Mouse (Mus musculus) hematopoietic stem cell, adult 5-6 weeks (primary cell): Measurements from ENCODE around the gene Olfr808. TPM values are rescaled to one million over a fixed set of nuclear protein-coding genes. Genes with fewer than 3 reads are reported as not detected.

ENCODE experiments used
- ATAC-seq, 2 experiments: fragments of 125-278 bp in 1 of 2; replicated peaks in 1 of 2; 2 replicates each; pipeline ENCODE4 v1.8.0; 2016 to 2017; ENCODE audit warnings: inconsistent platforms in 2 of 2, mild to moderate bottlenecking in 2 of 2, moderate number of reproducible peaks in 2 of 2, low read depth in 1 of 2, moderate TSS enrichment in 1 of 2; ENCODE audit not compliant: low FRiP score in 2 of 2, poor library complexity in 2 of 2, severe bottlenecking in 2 of 2, insufficient read depth in 1 of 2, low TSS enrichment in 1 of 2
- total RNA-seq: library from RNA; stranded (forward); fragments of 172-1452, 232-1000 nt; gene quantifications from 2 replicates; pipeline ENCODE4 v1.2.3, GENCODE M21; 2017

Gene Olfr808
- not detected in 2 replicates for total RNA-seq

DNA sequence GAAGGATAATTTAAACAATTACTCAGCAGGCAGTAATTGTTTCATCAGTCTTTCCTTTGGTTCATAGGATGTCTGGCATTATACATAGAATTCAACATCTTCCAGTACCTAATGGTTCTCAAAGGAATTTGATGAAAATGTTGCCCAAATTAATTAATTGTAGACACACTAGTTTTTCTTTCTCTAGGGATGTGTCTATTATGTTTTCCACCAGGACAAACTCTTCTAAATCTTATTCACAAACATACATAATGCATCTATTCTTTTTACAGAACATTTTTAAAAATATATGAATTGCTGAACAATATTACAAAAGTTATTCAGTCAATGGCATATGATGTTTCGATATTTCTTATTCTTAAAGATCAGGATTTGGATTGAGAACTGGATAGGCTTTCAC lies at the start of gene Olfr808:
TSS of gene Olfr808 (plus strand) at position 301 of the 400 bp plus-strand sequence.
- ATAC-seq = no peak

- ATAC-seq = no peak
Measured at GRCm38 (mm10) chr10:129729275-129729674, 36.0 kb upstream of the Olfr808 start, which contains the start of gene Olfr805. Gene Olfr805, minus strand, starts transcription at chr10:129729375.

GRCm38 (mm10) chr10:129741821-129742220 lies 23.5 kb upstream of the Olfr808 start, which contains the start of gene Olfr806:
Gene Olfr806, minus strand, starts transcription at chr10:129741921.
- no peak for ATAC-seq

- ATAC-seq = no peak
Measured at GRCm38 (mm10) chr10:129757693-129758092, 7.6 kb upstream of the Olfr808 start, which contains the start of gene Olfr807. Gene Olfr807, minus strand, starts transcription at chr10:129757793.

- no peak for ATAC-seq
Measured at GRCm38 (mm10) chr10:129774338-129774737, 9.1 kb downstream of the Olfr808 start, which contains the start of gene Olfr809. Gene Olfr809, plus strand, starts transcription at chr10:129774638.

DNA sequence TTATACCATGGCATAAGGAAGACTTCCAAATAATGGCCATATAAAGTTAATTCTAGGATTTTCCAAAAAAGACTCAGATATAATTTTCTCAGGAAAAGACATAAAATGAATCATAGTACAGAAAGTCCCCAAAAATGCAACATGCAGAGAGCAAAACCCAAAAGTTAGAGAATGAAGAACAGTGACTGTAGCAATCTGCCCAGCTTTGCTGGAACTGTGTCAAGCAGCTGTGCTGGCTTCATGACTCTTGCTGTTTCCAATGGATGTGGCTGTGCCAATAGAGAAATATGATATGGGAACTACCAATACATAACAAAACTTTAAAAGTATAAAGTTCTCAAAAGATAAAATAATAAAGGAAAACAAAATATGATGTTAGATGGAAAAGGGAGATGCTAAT lies 12.8 kb downstream of the Olfr808 start:
- ATAC-seq = no peak

- no peak for ATAC-seq
Measured at GRCm38 (mm10) chr10:129794817-129795216, 29.5 kb downstream of the Olfr808 start, which contains the start of gene Olfr810. Gene Olfr810, minus strand, starts transcription at chr10:129794917.

DNA sequence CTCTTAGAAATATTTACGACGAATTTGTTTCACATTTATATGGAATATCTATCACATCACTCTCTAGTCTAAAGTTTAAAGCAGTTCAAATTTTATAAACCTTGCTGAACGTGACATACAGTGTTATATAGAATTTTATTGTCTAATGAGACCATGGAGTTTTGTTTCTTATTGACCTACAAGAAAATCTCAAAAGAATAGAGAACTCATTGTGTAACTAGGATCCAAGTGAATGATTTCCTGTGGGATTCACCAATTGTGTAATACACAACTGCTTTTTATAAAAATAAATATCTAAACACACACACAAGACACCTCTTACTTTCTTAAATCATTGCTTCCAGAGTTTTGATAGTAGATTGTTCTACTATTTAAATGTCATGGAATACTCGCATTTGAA lies 39.0 kb downstream of the Olfr808 start, which contains the start of gene Olfr811:
TSS of gene Olfr811 (minus strand) at position 101 of the 400 bp plus-strand sequence.
- no peak for ATAC-seq

Other genes with a start within 250 kb of the Olfr808 start
- not detected in 2 replicates for gene Olfr791, start 243.7 kb upstream of the Olfr808 start, total RNA-seq
- not detected in 2 replicates for gene Olfr792, start 226.3 kb upstream of the Olfr808 start, total RNA-seq
- gene Olfr794, start 197.8 kb upstream of the Olfr808 start, total RNA-seq = not detected in 2 replicates
- not detected in 2 replicates for gene Olfr796, start 152.9 kb upstream of the Olfr808 start, total RNA-seq
- gene Olfr798, start 137.5 kb upstream of the Olfr808 start, total RNA-seq = not detected in 2 replicates
- not detected in 2 replicates for gene Olfr799, start 128.0 kb upstream of the Olfr808 start, total RNA-seq
- gene Olfr800, start 107.8 kb upstream of the Olfr808 start, total RNA-seq = 0.25 TPM in 1 of 2 replicates, not detected in the other
- gene Olfr801, start 91.6 kb upstream of the Olfr808 start, total RNA-seq = not detected in 2 replicates
- not detected in 2 replicates for gene Olfr802, start 77.3 kb upstream of the Olfr808 start, total RNA-seq
- not detected in 2 replicates for gene Olfr803, start 71.2 kb upstream of the Olfr808 start, total RNA-seq
- not detected in 2 replicates for gene Olfr804, start 62.3 kb upstream of the Olfr808 start, total RNA-seq
- gene Olfr805, start 36.1 kb upstream of the Olfr808 start, total RNA-seq = not detected in 2 replicates
- gene Olfr806, start 23.6 kb upstream of the Olfr808 start, total RNA-seq = not detected in 2 replicates
- not detected in 2 replicates for gene Olfr807, start 7.7 kb upstream of the Olfr808 start, total RNA-seq
- not detected in 2 replicates for gene Olfr809, start 9.2 kb downstream of the Olfr808 start, total RNA-seq
- gene Olfr810, start 29.4 kb downstream of the Olfr808 start, total RNA-seq = not detected in 2 replicates
- gene Olfr811, start 38.9 kb downstream of the Olfr808 start, total RNA-seq = not detected in 2 replicates
- gene Olfr812, start 80.6 kb downstream of the Olfr808 start, total RNA-seq = not detected in 2 replicates
- gene Olfr813, start 89.9 kb downstream of the Olfr808 start, total RNA-seq = not detected in 2 replicates
- gene Olfr814, start 114.4 kb downstream of the Olfr808 start, total RNA-seq = not detected in 2 replicates
- not detected in 2 replicates for gene Olfr815, start 140.4 kb downstream of the Olfr808 start, total RNA-seq
- not detected in 2 replicates for gene Olfr816, start 150.1 kb downstream of the Olfr808 start, total RNA-seq
- not detected in 2 replicates for gene Olfr818, start 183.6 kb downstream of the Olfr808 start, total RNA-seq
- gene Olfr819, start 201.8 kb downstream of the Olfr808 start, total RNA-seq = not detected in 2 replicates
- not detected in 2 replicates for gene Olfr247, start 210.7 kb downstream of the Olfr808 start, total RNA-seq
- not detected in 2 replicates for gene Gm10310, start 219.6 kb downstream of the Olfr808 start, total RNA-seq
- not detected in 2 replicates for gene Olfr820, start 247.1 kb downstream of the Olfr808 start, total RNA-seq